Mouse (Mus musculus) layer of hippocampus, adult 9-10 months (tissue): ENCODE measurements around the gene Fkbp9.

Experiments
- DNase-seq: peaks from one replicate; pipeline ENCODE4 v3.0.0; 2022; ENCODE audit warnings: low spot score

The Fkbp9 gene

GRCm38 (mm10) chr6:56831697-56832406, at the start of gene Fkbp9:
Fkbp9 (plus strand) TSS chr6:56832059.
- no peak for DNase-seq

- no peak for DNase-seq
Measured at GRCm38 (mm10) chr6:56783561-56784272, 48.1 kb upstream of the Fkbp9 start.

DNA sequence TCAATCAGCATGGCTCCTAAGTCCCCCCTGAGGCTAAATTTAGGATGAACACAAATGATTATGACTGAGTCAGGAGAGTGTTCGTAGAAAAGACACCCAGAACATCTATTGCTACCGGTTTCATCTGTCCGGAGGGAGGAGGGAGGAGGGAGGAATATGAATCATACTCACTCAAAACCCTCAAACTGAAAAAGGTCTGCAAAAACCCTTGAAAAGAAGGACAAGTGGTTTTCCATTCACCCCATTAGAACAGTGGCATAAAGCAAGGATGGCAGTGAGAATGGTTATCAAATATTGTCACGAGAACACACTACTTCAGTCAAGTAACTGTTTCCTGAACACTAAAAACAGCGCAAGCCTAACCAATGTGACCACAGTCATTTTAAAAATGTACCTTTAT, 46.8 kb upstream of the Fkbp9 start:
- DNase-seq = no peak

DNA sequence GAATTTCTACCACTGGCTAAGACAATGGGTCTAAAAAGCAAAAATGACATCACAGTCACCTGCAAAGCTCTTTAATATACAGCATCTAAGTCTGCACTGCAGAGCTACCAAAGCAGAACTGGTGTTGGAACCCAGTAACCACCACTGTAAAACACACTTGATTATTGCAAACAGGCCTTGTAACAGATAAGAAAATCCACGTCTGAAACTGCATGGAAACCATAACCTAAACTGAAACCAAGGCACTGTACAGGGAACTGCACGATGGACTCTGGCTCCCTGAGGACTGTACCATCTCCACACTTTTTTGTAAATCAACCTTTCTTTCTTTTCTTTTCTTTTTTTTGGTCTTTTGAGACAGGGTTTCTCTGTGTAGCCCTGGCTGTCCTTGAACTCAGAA, 44.2 kb upstream of the Fkbp9 start:
- no peak for DNase-seq

DNA sequence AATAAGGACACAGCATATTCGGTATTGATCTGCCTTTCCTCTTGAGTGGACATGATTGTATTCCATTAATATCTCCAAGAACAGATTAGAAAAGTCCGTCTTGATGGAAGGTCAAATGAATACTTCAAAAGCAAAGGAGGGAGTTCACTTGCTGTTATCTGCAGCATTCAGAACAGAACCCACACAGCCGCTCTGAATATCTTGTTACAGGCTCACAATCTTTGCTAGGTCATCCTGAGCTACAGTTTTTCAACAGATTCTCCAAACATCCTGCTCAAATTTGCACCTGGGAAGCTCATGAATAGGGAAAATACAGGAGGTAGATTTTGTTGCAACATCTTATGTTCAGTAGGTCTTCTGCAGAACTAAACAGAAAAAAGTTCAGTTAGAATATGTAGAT, 42.5 kb upstream of the Fkbp9 start:
- DNase-seq = no peak

GRCm38 (mm10) chr6:56794834-56795233, 37.0 kb upstream of the Fkbp9 start:
- DNase-seq = no peak

DNA sequence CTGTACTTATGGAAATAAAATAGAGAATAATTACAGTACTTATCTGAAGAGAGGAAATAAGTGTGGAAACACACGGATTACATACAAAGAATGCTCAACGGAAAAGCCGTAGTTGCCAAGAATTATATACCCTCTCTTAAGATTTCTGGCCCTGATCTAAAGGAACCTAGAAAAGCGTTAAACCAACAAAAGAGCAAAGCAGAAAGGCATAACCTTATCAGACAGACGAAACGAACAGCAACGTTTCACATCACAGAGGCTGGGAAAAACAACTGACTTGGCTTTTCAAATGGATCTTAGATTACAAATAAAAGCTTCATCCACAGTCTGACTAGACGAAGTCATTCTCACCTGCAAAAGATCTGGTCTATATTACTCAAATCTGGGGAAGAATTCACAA, 35.6 kb upstream of the Fkbp9 start:
- DNase-seq = no peak

- DNase-seq = no peak
Measured at GRCm38 (mm10) chr6:56796668-56797141, 35.2 kb upstream of the Fkbp9 start.

GRCm38 (mm10) chr6:56797311-56798151, 34.3 kb upstream of the Fkbp9 start, which contains the start of gene Kbtbd2:
Kbtbd2 (minus strand) TSS chr6:56797813.
- DNase-seq = peak; percentile 86

- no peak for DNase-seq
Measured at GRCm38 (mm10) chr6:56798152-56798465, 33.8 kb upstream of the Fkbp9 start.

DNA sequence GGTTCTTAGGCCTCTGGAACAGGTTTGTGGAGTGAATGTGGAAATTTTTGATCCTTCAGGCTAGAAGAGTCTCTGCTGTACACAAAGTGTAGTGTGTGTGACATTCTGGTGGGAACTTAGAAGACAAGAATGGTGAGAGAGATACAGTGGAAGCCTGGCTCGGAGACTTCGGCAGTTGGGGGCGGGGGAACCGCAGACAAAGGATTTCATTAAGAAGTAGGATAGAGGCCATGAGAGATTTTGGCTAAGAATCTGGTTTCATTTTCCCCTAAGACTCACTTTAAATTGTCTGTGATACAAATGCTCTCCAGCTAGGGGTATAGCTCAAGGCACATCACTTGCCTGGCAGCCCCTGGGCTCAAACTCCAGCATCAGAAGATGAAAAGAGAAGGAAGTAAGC, 26.8 kb upstream of the Fkbp9 start:
- no peak for DNase-seq

- DNase-seq = no peak
Measured at GRCm38 (mm10) chr6:56806195-56806594, 25.7 kb upstream of the Fkbp9 start.

- DNase-seq = no peak
Measured at GRCm38 (mm10) chr6:56808656-56809055, 23.2 kb upstream of the Fkbp9 start.

- DNase-seq = no peak
Measured at GRCm38 (mm10) chr6:56813332-56813731, 18.5 kb upstream of the Fkbp9 start.

DNA sequence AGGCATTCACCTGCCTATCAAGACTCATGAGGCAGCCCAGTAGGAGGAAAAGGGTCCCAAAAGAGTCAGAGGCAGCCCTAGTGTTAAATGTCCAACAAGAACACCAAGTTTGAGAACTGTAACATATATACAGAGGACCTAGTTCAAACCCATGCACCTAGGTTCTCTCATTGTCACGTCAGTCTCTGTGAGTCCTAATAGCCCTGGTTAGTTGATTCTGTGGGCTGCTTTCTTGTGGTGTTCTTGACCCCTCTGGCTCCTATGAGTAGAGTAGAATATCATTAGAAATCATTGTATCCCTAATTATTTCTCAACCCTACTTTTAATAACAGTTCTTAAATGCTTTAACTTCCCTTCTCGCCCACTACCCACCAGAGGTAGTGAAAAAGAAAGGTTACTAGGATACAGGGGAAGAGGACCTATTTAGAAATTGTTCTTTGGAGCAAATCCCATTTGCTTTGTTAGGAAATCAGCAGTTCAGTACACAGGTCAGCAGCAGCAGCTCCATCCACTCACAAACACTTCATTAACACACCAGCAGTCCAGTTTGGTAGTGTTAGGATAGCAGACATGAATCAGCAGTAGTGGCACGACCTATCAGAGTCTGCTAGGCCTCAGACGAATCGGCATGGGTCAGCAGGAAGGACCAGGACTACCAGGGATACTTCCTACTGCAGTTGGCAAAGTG, 13.3 kb upstream of the Fkbp9 start:
- DNase-seq = no peak

- no peak for DNase-seq
Measured at GRCm38 (mm10) chr6:56819124-56819487, 12.8 kb upstream of the Fkbp9 start.

GRCm38 (mm10) chr6:56825657-56826056, 6.2 kb upstream of the Fkbp9 start:
- DNase-seq = no peak

DNA sequence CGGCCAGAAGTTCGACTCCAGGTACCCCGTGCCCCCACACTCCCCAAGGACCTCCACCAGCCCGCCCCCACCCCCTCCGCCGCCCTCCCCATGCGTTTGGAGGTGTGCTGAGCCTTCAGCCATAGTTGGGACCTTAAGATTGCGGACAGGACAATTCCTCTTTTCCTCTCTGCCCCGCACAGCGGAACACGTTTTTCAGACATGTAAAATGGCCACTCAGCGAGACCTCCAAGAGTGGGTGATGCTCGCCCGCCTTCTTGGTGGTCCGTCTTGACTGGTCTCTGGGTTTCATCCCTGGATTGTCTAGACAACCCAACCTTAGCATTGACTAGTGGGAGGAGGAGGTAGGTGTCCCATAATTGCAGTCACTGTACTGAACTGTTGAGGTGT, 543 bp downstream of the Fkbp9 start:
- no peak for DNase-seq

GRCm38 (mm10) chr6:56832830-56833229, 971 bp downstream of the Fkbp9 start:
- no peak for DNase-seq

GRCm38 (mm10) chr6:56834769-56835168, 2.9 kb downstream of the Fkbp9 start:
- no peak for DNase-seq

GRCm38 (mm10) chr6:56835532-56835931, 3.7 kb downstream of the Fkbp9 start:
- DNase-seq = no peak

DNA sequence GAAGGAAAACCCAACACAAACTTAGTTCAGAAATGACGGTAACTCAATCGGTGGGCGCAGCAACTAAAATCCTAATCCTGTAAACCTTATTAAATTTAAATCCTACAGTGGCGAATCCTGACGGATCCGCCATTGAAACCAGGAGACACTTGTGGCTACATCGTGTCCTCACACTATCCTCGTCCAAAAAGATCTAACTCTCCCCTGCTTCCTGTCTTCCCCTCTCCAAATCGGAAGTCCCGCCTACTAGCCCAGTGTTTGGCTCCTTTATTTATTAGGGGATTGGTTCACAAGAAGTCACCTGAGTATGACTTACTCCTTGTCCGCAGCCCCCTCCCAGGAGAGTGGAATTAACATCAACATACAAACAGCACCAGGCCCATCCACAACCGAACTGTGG, 5.3 kb downstream of the Fkbp9 start:
- DNase-seq = no peak
